Mouse (Mus musculus): Measurements from ENCODE around the gene Tnpo1. TPM values are rescaled to one million over a fixed set of nuclear protein-coding genes. Genes with fewer than 3 reads are reported as not detected.
"Not testable (repeated sequence)": the region's sequence is repeated elsewhere in the genome, so short reads cannot be mapped to it uniquely, and the experiment has no call there.

Tnpo1 gene
- polyA plus RNA-seq, 1 experiment from 2014 or later, result 67.6 TPM

- H3K27ac ChIP-seq, result no peak overlapping the region
- ATAC-seq, result no peak
- no peaks in the 10 kb centered on the region; the same call in 1 of the 2 replicates for H3K36me3 ChIP-seq
- no peaks in the 10 kb centered on the region for H3K27me3 ChIP-seq (replicated peaks)
- H3K4me1 ChIP-seq (replicated peaks), result no peaks in the 10 kb centered on the region
- H3K9ac ChIP-seq, result no peak overlapping the region
- no peaks in the 10 kb centered on the region for H3K9me3 ChIP-seq
- no peak overlapping the region for H3K4me3 ChIP-seq (replicated peaks)
- WGBS, result 85% methylated on average over 3 of the region's 3 CpGs
- no peak overlapping the region for H3K4me2 ChIP-seq (replicated peaks)
These were observed 91.5 kb downstream of the Tnpo1 start for GRCm38 (mm10) chr13:98834723-98835122.

- Histone ChIP-seq H3K4me2 (replicated peaks) (no peak overlapping the region), H3K4me3 (replicated peaks) (no peak overlapping the region), H3K4me1 (replicated peaks) (no peaks in the 10 kb centered on the region), H3K27ac (no peak overlapping the region), H3K9ac (no peak overlapping the region), H3K36me3 (no peaks in the 10 kb centered on the region; the same call in 1 of the 2 replicates), H3K9me3 (no peaks in the 10 kb centered on the region), H3K27me3 (replicated peaks) (no peaks in the 10 kb centered on the region)
- no peak for ATAC-seq
- WGBS, result 35% methylated on average over 1 of the region's 1 CpGs
These were observed 92.0 kb downstream of the Tnpo1 start for GRCm38 (mm10) chr13:98834199-98834598.

GRCm38 (mm10) chr13:98832451-98833450 lies 93.4 kb downstream of the Tnpo1 start:
- no peak overlapping the region for H3K4me2 ChIP-seq (replicated peaks)
- no peaks in the 10 kb centered on the region for H3K27me3 ChIP-seq (replicated peaks)
- no peak for ATAC-seq
- no peak overlapping the region for H3K9ac ChIP-seq
- no peaks in the 10 kb centered on the region for H3K4me1 ChIP-seq (replicated peaks)
- no peaks in the 10 kb centered on the region for H3K9me3 ChIP-seq
- no peaks in the 10 kb centered on the region; the same call in 1 of the 2 replicates for H3K36me3 ChIP-seq
- no peak overlapping the region for H3K27ac ChIP-seq
- WGBS, result 68% methylated on average over 10 of the region's 10 CpGs
- no peak overlapping the region for H3K4me3 ChIP-seq (replicated peaks)

GRCm38 (mm10) chr13:98829026-98829425 lies 97.2 kb downstream of the Tnpo1 start:
- not testable (repeated sequence) for H3K9me3 ChIP-seq; H3K27ac ChIP-seq; H3K4me3 ChIP-seq (replicated peaks); ATAC-seq; H3K4me2 ChIP-seq (replicated peaks); H3K9ac ChIP-seq; H3K27me3 ChIP-seq (replicated peaks); H3K4me1 ChIP-seq (replicated peaks); H3K36me3 ChIP-seq
- 96% methylated on average over 6 of the region's 6 CpGs for WGBS

GRCm38 (mm10) chr13:98825574-98825973 lies 100.6 kb downstream of the Tnpo1 start:
- H3K4me2 ChIP-seq (replicated peaks), result no peak overlapping the region
- ATAC-seq, result no peak
- WGBS, result 74% methylated on average over 4 of the region's 4 CpGs
- no peaks in the 10 kb centered on the region for H3K36me3 ChIP-seq
- H3K9me3 ChIP-seq, result no peaks in the 10 kb centered on the region
- H3K4me3 ChIP-seq (replicated peaks), result no peak overlapping the region
- H3K9ac ChIP-seq, result no peak overlapping the region
- no peaks in the 10 kb centered on the region for H3K27me3 ChIP-seq (replicated peaks)
- H3K4me1 ChIP-seq (replicated peaks), result no peaks in the 10 kb centered on the region
- no peak overlapping the region for H3K27ac ChIP-seq

GRCm38 (mm10) chr13:98819094-98819493 lies 107.1 kb downstream of the Tnpo1 start:
- Histone ChIP-seq H3K27ac (peak overlapping the region; percentile 76), H3K27me3 (replicated peaks) (no peaks in the 10 kb centered on the region), H3K9me3 (no peaks in the 10 kb centered on the region), H3K9ac (no peak overlapping the region), H3K4me2 (replicated peaks) (no peak overlapping the region), H3K36me3 (no peaks in the 10 kb centered on the region), H3K4me3 (replicated peaks) (no peak overlapping the region), H3K4me1 (replicated peaks) (peaks cover 4% of the 10 kb centered on the region)
- WGBS, result 37% methylated on average over 2 of the region's 2 CpGs
- no peak for ATAC-seq

- peaks cover 6% of the 10 kb centered on the region for H3K4me1 ChIP-seq (replicated peaks)
- WGBS, result 45% methylated on average over 4 of the region's 4 CpGs
- peak; percentile 8; the same call in 1 of the 2 replicates for ATAC-seq
- no peak overlapping the region for H3K9ac ChIP-seq
- no peaks in the 10 kb centered on the region for H3K9me3 ChIP-seq
- H3K36me3 ChIP-seq, result no peaks in the 10 kb centered on the region
- no peaks in the 10 kb centered on the region for H3K27me3 ChIP-seq (replicated peaks)
- H3K4me3 ChIP-seq (replicated peaks), result no peak overlapping the region
- H3K4me2 ChIP-seq (replicated peaks), result no peak overlapping the region
- H3K27ac ChIP-seq, result peak overlapping the region; percentile 76; the same call in 1 of the 2 replicates
These were observed 108.0 kb downstream of the Tnpo1 start for GRCm38 (mm10) chr13:98818205-98818604.

- no peaks in the 10 kb centered on the region for H3K9me3 ChIP-seq
- H3K9ac ChIP-seq, result no peak overlapping the region
- H3K36me3 ChIP-seq, result no peaks in the 10 kb centered on the region
- H3K4me1 ChIP-seq (replicated peaks), result peaks cover 6% of the 10 kb centered on the region
- WGBS, result 33% methylated on average over 4 of the region's 4 CpGs
- no peak overlapping the region for H3K4me2 ChIP-seq (replicated peaks)
- no peaks in the 10 kb centered on the region for H3K27me3 ChIP-seq (replicated peaks)
- no peak overlapping the region for H3K4me3 ChIP-seq (replicated peaks)
- no peak for ATAC-seq
- H3K27ac ChIP-seq, result 0 out of 2 replicates have a peak overlapping the region, but pooled peaks have one; percentile 76
These were observed 108.4 kb downstream of the Tnpo1 start for GRCm38 (mm10) chr13:98817766-98818165.

GRCm38 (mm10) chr13:98816981-98817660 lies 109.1 kb downstream of the Tnpo1 start:
- not testable (repeated sequence) for H3K4me3 ChIP-seq (replicated peaks); H3K27ac ChIP-seq; H3K36me3 ChIP-seq; H3K4me1 ChIP-seq (replicated peaks); H3K4me2 ChIP-seq (replicated peaks); H3K9me3 ChIP-seq; ATAC-seq; H3K9ac ChIP-seq; H3K27me3 ChIP-seq (replicated peaks)
- 76% methylated on average over 4 of the region's 4 CpGs for WGBS

GRCm38 (mm10) chr13:98816571-98816970 lies 109.6 kb downstream of the Tnpo1 start:
- Histone ChIP-seq H3K4me2 (replicated peaks) (no peak overlapping the region), H3K9ac (no peak overlapping the region), H3K27ac (no peak overlapping the region), H3K9me3 (no peaks in the 10 kb centered on the region), H3K27me3 (replicated peaks) (no peaks in the 10 kb centered on the region), H3K36me3 (no peaks in the 10 kb centered on the region), H3K4me1 (replicated peaks) (peaks cover 10% of the 10 kb centered on the region), H3K4me3 (replicated peaks) (no peak overlapping the region)
- no peak for ATAC-seq
- WGBS, result 83% methylated on average over 9 of the region's 9 CpGs

GRCm38 (mm10) chr13:98815147-98815785 lies 110.9 kb downstream of the Tnpo1 start, which contains the start of gene Fcho2:
Gene Fcho2 (minus strand): TSS chr13:98815449.
- Histone ChIP-seq H3K9me3 (no peaks in the 10 kb centered on the region), H3K4me1 (replicated peaks) (peaks cover 10% of the 10 kb centered on the region), H3K4me2 (replicated peaks) (peak within 1 kb of the TSS; percentile 47), H3K27me3 (replicated peaks) (no peaks in the 10 kb centered on the region), H3K9ac (peak within 1 kb of the TSS; percentile 96), H3K27ac (peak within 1 kb of the TSS; percentile 97), H3K36me3 (no peaks in the 10 kb centered on the region), H3K4me3 (replicated peaks) (peak within 1 kb of the TSS; percentile 95)
- under 1% methylated on average over 57 of the region's 61 CpGs for WGBS
- peak; percentile 95 for ATAC-seq

All from intestine, embryonic 15.5 days (tissue).